Mouse (Mus musculus): ENCODE results near the gene Gss. TPM values are rescaled to one million over a fixed set of nuclear protein-coding genes. Genes with fewer than 3 reads are reported as not detected.

The Gss gene
- total and polyA plus RNA-seq, 2 experiments from 2014 or later: 14.7 to 15.4 TPM

- H3K27ac ChIP-seq: no peak overlapping the region
- no peak overlapping the region for H3K9ac ChIP-seq (replicated peaks; ENCODE audit: low read length)
- no peak overlapping the region for H3K4me2 ChIP-seq (ENCODE audit: low read depth, low read length)
- H3K36me3 ChIP-seq (ENCODE audit: insufficient read depth, low read length): no peaks in the 10 kb centered on the region
- ATAC-seq (no peak), DNase-seq (ENCODE audit: low spot score) (no peak)
- no peak overlapping the region for H3K4me3 ChIP-seq (ENCODE audit: low read length)
- no peak for TF ChIP-seq CTCF (IDR thresholded peaks at IDR 0.05; ENCODE audit: low read depth)
- H3K4me1 ChIP-seq (ENCODE audit: insufficient read depth, low read length): no peaks in the 10 kb centered on the region
- no peaks in the 10 kb centered on the region for H3K27me3 ChIP-seq (ENCODE audit: insufficient read depth, low read length)
- 81% methylated on average over 5 of the region's 5 CpGs for WGBS
- no peaks in the 10 kb centered on the region for H3K9me3 ChIP-seq (ENCODE audit: low read length)
Observed at GRCm38 (mm10) chr2:155567751-155568150, 24.9 kb downstream of the Gss start.

GRCm38 (mm10) chr2:155562934-155563333 lies 29.7 kb downstream of the Gss start:
- H3K4me1 ChIP-seq (ENCODE audit: insufficient read depth, low read length): no peaks in the 10 kb centered on the region
- ATAC-seq: no peak
- H3K9me3 ChIP-seq (ENCODE audit: low read length): no peaks in the 10 kb centered on the region
- TF ChIP-seq CTCF (IDR thresholded peaks at IDR 0.05; ENCODE audit: low read depth): no peak
- H3K27ac ChIP-seq: no peak overlapping the region
- peaks cover 12% of the 10 kb centered on the region; the same call in 1 of the 2 replicates for H3K36me3 ChIP-seq (ENCODE audit: insufficient read depth, low read length)
- H3K27me3 ChIP-seq (ENCODE audit: insufficient read depth, low read length): no peaks in the 10 kb centered on the region
- DNase-seq (ENCODE audit: low spot score): no peak
- no peak overlapping the region for H3K4me3 ChIP-seq (ENCODE audit: low read length)
- no peak overlapping the region for H3K4me2 ChIP-seq (ENCODE audit: low read depth, low read length)
- H3K9ac ChIP-seq (replicated peaks; ENCODE audit: low read length): no peak overlapping the region
- WGBS: 83% methylated on average over 4 of the region's 4 CpGs

GRCm38 (mm10) chr2:155562209-155562608 lies 30.4 kb downstream of the Gss start:
- ATAC-seq (no peak), DNase-seq (ENCODE audit: low spot score) (no peak)
- no peak overlapping the region for H3K9ac ChIP-seq (replicated peaks; ENCODE audit: low read length)
- H3K4me2 ChIP-seq (ENCODE audit: low read depth, low read length): no peak overlapping the region
- no peak for TF ChIP-seq CTCF (IDR thresholded peaks at IDR 0.05; ENCODE audit: low read depth)
- no peak overlapping the region for H3K4me3 ChIP-seq (ENCODE audit: low read length)
- H3K27me3 ChIP-seq (ENCODE audit: insufficient read depth, low read length): no peaks in the 10 kb centered on the region
- peaks cover 12% of the 10 kb centered on the region; the same call in 1 of the 2 replicates for H3K36me3 ChIP-seq (ENCODE audit: insufficient read depth, low read length)
- H3K4me1 ChIP-seq (ENCODE audit: insufficient read depth, low read length): no peaks in the 10 kb centered on the region
- WGBS: 41% methylated on average over 1 of the region's 1 CpGs
- H3K9me3 ChIP-seq (ENCODE audit: low read length): no peaks in the 10 kb centered on the region
- H3K27ac ChIP-seq: no peak overlapping the region

- Histone ChIP-seq H3K4me2 (ENCODE audit: low read depth, low read length) (no peak overlapping the region), H3K9ac (replicated peaks; ENCODE audit: low read length) (no peak overlapping the region), H3K27ac (no peak overlapping the region), H3K4me1 (ENCODE audit: insufficient read depth, low read length) (no peaks in the 10 kb centered on the region), H3K9me3 (ENCODE audit: low read length) (no peaks in the 10 kb centered on the region), H3K27me3 (ENCODE audit: insufficient read depth, low read length) (no peaks in the 10 kb centered on the region), H3K36me3 (ENCODE audit: insufficient read depth, low read length) (no peaks in the 10 kb centered on the region), H3K4me3 (ENCODE audit: low read length) (no peak overlapping the region)
- TF ChIP-seq CTCF (IDR thresholded peaks at IDR 0.05; ENCODE audit: low read depth): no peak
- DNase-seq (ENCODE audit: low spot score) (no peak), ATAC-seq (no peak)
- WGBS: 87% methylated on average over 2 of the region's 2 CpGs
Observed at GRCm38 (mm10) chr2:155554426-155554985, 38.1 kb downstream of the Gss start.

GRCm38 (mm10) chr2:155552949-155553354 lies 39.7 kb downstream of the Gss start:
- Histone ChIP-seq H3K27ac (no peak overlapping the region), H3K27me3 (ENCODE audit: insufficient read depth, low read length) (no peaks in the 10 kb centered on the region), H3K36me3 (ENCODE audit: insufficient read depth, low read length) (no peaks in the 10 kb centered on the region), H3K9me3 (ENCODE audit: low read length) (no peaks in the 10 kb centered on the region), H3K4me1 (ENCODE audit: insufficient read depth, low read length) (no peaks in the 10 kb centered on the region), H3K4me3 (ENCODE audit: low read length) (no peak overlapping the region), H3K9ac (replicated peaks; ENCODE audit: low read length) (no peak overlapping the region), H3K4me2 (ENCODE audit: low read depth, low read length) (no peak overlapping the region)
- no peak for TF ChIP-seq CTCF (IDR thresholded peaks at IDR 0.05; ENCODE audit: low read depth)
- ATAC-seq: no peak
- DNase-seq (ENCODE audit: low spot score): no peak

GRCm38 (mm10) chr2:155552336-155552735 lies 40.3 kb downstream of the Gss start:
- Histone ChIP-seq H3K9me3 (ENCODE audit: low read length) (no peaks in the 10 kb centered on the region), H3K36me3 (ENCODE audit: insufficient read depth, low read length) (no peaks in the 10 kb centered on the region), H3K27ac (no peak overlapping the region), H3K4me2 (ENCODE audit: low read depth, low read length) (no peak overlapping the region), H3K27me3 (ENCODE audit: insufficient read depth, low read length) (no peaks in the 10 kb centered on the region), H3K4me1 (ENCODE audit: insufficient read depth, low read length) (no peaks in the 10 kb centered on the region), H3K9ac (replicated peaks; ENCODE audit: low read length) (no peak overlapping the region), H3K4me3 (ENCODE audit: low read length) (no peak overlapping the region)
- TF ChIP-seq CTCF (IDR thresholded peaks at IDR 0.05; ENCODE audit: low read depth): no peak
- ATAC-seq (no peak), DNase-seq (ENCODE audit: low spot score) (no peak)

- no peak for TF ChIP-seq CTCF (IDR thresholded peaks at IDR 0.05; ENCODE audit: low read depth)
- H3K27me3 ChIP-seq (ENCODE audit: insufficient read depth, low read length): no peaks in the 10 kb centered on the region
- no peaks in the 10 kb centered on the region for H3K36me3 ChIP-seq (ENCODE audit: insufficient read depth, low read length)
- no peak overlapping the region for H3K9ac ChIP-seq (replicated peaks; ENCODE audit: low read length)
- WGBS: 74% methylated on average over 1 of the region's 1 CpGs
- H3K27ac ChIP-seq: no peak overlapping the region
- DNase-seq (ENCODE audit: low spot score): no peak
- H3K4me1 ChIP-seq (ENCODE audit: insufficient read depth, low read length): no peaks in the 10 kb centered on the region
- H3K4me2 ChIP-seq (ENCODE audit: low read depth, low read length): no peak overlapping the region
- H3K4me3 ChIP-seq (ENCODE audit: low read length): no peak overlapping the region
- no peak for ATAC-seq
- no peaks in the 10 kb centered on the region for H3K9me3 ChIP-seq (ENCODE audit: low read length)
Observed at GRCm38 (mm10) chr2:155546955-155547354, 45.7 kb downstream of the Gss start.
